Mouse (Mus musculus) heart, postnatal 36 days (tissue): ENCODE results near the gene Dnaja3. TPM values are rescaled to one million over a fixed set of nuclear protein-coding genes. Genes with fewer than 3 reads are reported as not detected.
"Not testable (repeated sequence)": the region's sequence is repeated elsewhere in the genome, so short reads cannot be mapped to it uniquely, and the experiment has no call there.

Experiments
- DNase-seq, 2 experiments: peaks; one replicate each; pipeline ENCODE4 v3.0.0; 2021 to 2022
- intact Hi-C: fragments of 180-260 bp; cut with DNase I; formaldehyde crosslinking; loops from one replicate; pipeline ENCODE4 v1.15.1; 2025
- total RNA-seq, 2 experiments: library from RNA; stranded (reverse); gene quantifications; 2 replicates each; pipeline ENCODE4 v1.2.3; 2021

Dnaja3 gene
- total RNA-seq, 2 experiments from 2014 or later = 143 to 164 TPM

DNA sequence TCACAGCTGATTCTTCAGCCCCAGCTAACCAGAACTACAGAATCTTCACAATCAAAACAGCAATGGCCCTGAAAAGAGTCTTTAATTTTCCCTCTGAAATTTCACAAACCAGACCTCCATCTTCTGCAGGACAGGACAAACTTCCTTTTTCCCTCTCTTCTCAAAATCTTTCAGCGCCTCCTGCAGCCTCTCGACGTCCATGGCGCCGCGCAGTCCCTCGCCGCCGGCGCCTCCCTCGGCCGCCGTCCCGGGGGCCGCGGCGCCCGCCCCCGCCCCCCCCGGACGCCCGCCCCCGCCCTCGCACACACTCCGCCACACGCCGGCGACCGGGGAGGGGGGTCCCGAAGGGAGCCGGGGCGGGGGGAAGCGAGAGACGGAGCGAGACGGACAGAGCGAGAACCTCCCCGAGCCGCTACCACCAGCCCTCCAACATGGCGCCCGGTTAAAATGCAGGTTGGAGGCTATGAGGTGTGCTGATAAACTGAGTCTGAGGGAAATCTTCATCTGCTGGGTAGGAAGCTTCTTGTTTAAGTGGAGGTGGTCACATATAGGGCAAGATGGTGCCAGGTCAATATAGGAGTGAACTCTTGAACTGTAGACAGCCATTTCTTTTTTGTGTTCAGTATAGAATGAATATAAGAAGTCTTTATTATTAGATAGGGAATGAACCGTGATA lies 117.0 kb downstream of the Dnaja3 start:
- intact Hi-C loops, DNase-seq: not testable (repeated sequence)

Other genes starting within 250 kb of the Dnaja3 start
- gene Adcy9, start 219.5 kb upstream of the Dnaja3 start, total RNA-seq = 10 to 100 TPM; 25.5 to 25.7 TPM
- 1,000 to 10,000 TPM in 1 of 2 experiments, 100 to 1,000 TPM in 1; 873 to 1,040 TPM for gene Srl, start 98.2 kb upstream of the Dnaja3 start, total RNA-seq
- gene Tfap4, start 80.1 kb upstream of the Dnaja3 start, total RNA-seq = 1 to 10 TPM; 4.4 to 4.6 TPM
- gene Glis2, start 45.3 kb upstream of the Dnaja3 start, total RNA-seq = 10 to 100 TPM; 16.0 to 16.7 TPM
- 100 to 1,000 TPM; 134 to 150 TPM for gene Pam16, start 15.0 kb upstream of the Dnaja3 start, total RNA-seq
- gene Vasn, start within 50 bp of the Dnaja3 start, total RNA-seq = 10 to 100 TPM in 1 of 2 experiments, 1 to 10 TPM in 1; 9.2 to 11.0 TPM
- gene Coro7, start 39.8 kb downstream of the Dnaja3 start, total RNA-seq = 10 to 100 TPM; 13.0 to 13.7 TPM
- gene Nmral1, start 79.4 kb downstream of the Dnaja3 start, total RNA-seq = 1 to 10 TPM; 2.8 to 3.4 TPM
- gene Hmox2, start 86.4 kb downstream of the Dnaja3 start, total RNA-seq = 10 to 100 TPM; 72.2 to 88.2 TPM
- gene Cdip1, start 150.3 kb downstream of the Dnaja3 start, total RNA-seq = 10 to 100 TPM; 59.0 to 66.1 TPM
- not detected for gene 4930562C15Rik, start 195.4 kb downstream of the Dnaja3 start, total RNA-seq
- 10 to 100 TPM; 20.0 to 21.6 TPM for gene Ubald1, start 240.3 kb downstream of the Dnaja3 start, total RNA-seq
- 100 to 1,000 TPM; 154 to 155 TPM for gene Mgrn1, start 246.3 kb downstream of the Dnaja3 start, total RNA-seq